In genomic region chr3:51853610-51854009, GRCm38 (mm10) we compare ENCODE assay signal across 13 mouse cellular contexts.
"Had no signal": no experiment of that assay in that cellular context is flagged by ENCODE, and none has a peak within 500 bp of the region (broad histone marks: within the 10 kb centered on the region; RNA-seq: fewer than 3 reads in every experiment).

No protein-coding gene starts in this region.

- H3K36me3 ChIP-seq: liver, embryonic 15.5 days had no signal

- H3K4me2 ChIP-seq: liver, embryonic 11.5 days; liver, embryonic 15.5 days had no signal

- H3K9ac ChIP-seq: liver, embryonic 15.5 days had no signal

- H3K27me3 ChIP-seq: liver, embryonic 15.5 days had no signal

- H3K4me3 ChIP-seq: layer of hippocampus, adult 2 months; limb, embryonic 10.5 days; liver, embryonic 15.5 days had no signal

- H3K4me1 ChIP-seq: liver, embryonic 15.5 days had no signal

- H3K9me3 ChIP-seq: limb, embryonic 10.5 days; liver, embryonic 15.5 days had no signal

- DNase-seq: kidney, adult 18-20 months; kidney, postnatal 10 days; kidney, postnatal 4 days; lung, adult 2 months; lung, postnatal 36 days; right cerebral cortex, adult 18-20 months; thymus, postnatal 4 days had no signal

- H3K27ac ChIP-seq: layer of hippocampus, adult 2 months; limb, embryonic 10.5 days; liver, embryonic 15.5 days; stomach, postnatal 0 days had no signal

- ATAC-seq: lung, postnatal 0 days had no signal
